Mouse (Mus musculus): ENCODE measurements at regions not wholly inside any gene's neighbourhood (a gene's known extent, or its start where the extent isn't known, plus 50 kb on each side); places are given as distances from the start of the nearest gene placed in this dataset.

GRCm38 (mm10) chr12:35314035-35314434 lies 220.8 kb downstream of the Ahr start:
- DNase-seq (ENCODE audit: low spot score): no peak

- no peak for DNase-seq (ENCODE audit: low spot score)
Measured at GRCm38 (mm10) chr12:35313191-35313925, 221.5 kb downstream of the Ahr start.

- no peak for DNase-seq (ENCODE audit: low spot score)
Measured at GRCm38 (mm10) chr12:35308537-35308936, 226.3 kb downstream of the Ahr start.

- DNase-seq (ENCODE audit: low spot score): no peak
Measured at GRCm38 (mm10) chr12:35303764-35304717, 230.8 kb downstream of the Ahr start.

- DNase-seq (ENCODE audit: low spot score): no peak
Measured at GRCm38 (mm10) chr12:35303188-35303587, 231.7 kb downstream of the Ahr start.

GRCm38 (mm10) chr12:35294668-35295067 lies 240.2 kb downstream of the Ahr start:
- DNase-seq (ENCODE audit: low spot score): no peak

- DNase-seq (ENCODE audit: low spot score): no peak
Measured at GRCm38 (mm10) chr12:35293566-35293965, 241.3 kb downstream of the Ahr start.

GRCm38 (mm10) chr12:35291941-35292341 lies 242.9 kb downstream of the Ahr start:
- DNase-seq (ENCODE audit: low spot score): no peak

- no peak for DNase-seq (ENCODE audit: low spot score)
Measured at GRCm38 (mm10) chr12:35287974-35288373, 241.0 kb downstream of the Snx13 start.

GRCm38 (mm10) chr12:35287570-35287969 lies 240.6 kb downstream of the Snx13 start:
- DNase-seq (ENCODE audit: low spot score): no peak

- no peak for DNase-seq (ENCODE audit: low spot score)
Measured at GRCm38 (mm10) chr12:35286974-35287553, 240.1 kb downstream of the Snx13 start.

- DNase-seq (ENCODE audit: low spot score): no peak
Measured at GRCm38 (mm10) chr12:35284345-35284744, 237.4 kb downstream of the Snx13 start.

- no peak for DNase-seq (ENCODE audit: low spot score)
Measured at GRCm38 (mm10) chr12:35283925-35284324, 236.9 kb downstream of the Snx13 start.

- no peak for DNase-seq (ENCODE audit: low spot score)
Measured at GRCm38 (mm10) chr12:35283407-35283806, 236.4 kb downstream of the Snx13 start.

- no peak for DNase-seq (ENCODE audit: low spot score)
Measured at GRCm38 (mm10) chr12:35269465-35269864, 222.5 kb downstream of the Snx13 start.

- DNase-seq (ENCODE audit: low spot score): no peak
Measured at GRCm38 (mm10) chr12:35268006-35268405, 221.0 kb downstream of the Snx13 start.

- DNase-seq (ENCODE audit: low spot score): no peak
Measured at GRCm38 (mm10) chr12:35267023-35267654, 220.2 kb downstream of the Snx13 start.

- no peak for DNase-seq (ENCODE audit: low spot score)
Measured at GRCm38 (mm10) chr12:35259781-35260180, 212.8 kb downstream of the Snx13 start.

GRCm38 (mm10) chr12:35255723-35256401 lies 208.9 kb downstream of the Snx13 start:
- no peak for DNase-seq (ENCODE audit: low spot score)

GRCm38 (mm10) chr12:35248476-35248875 lies 201.5 kb downstream of the Snx13 start:
- DNase-seq (ENCODE audit: low spot score): no peak

GRCm38 (mm10) chr12:35246226-35247014 lies 199.4 kb downstream of the Snx13 start:
- no peak for DNase-seq (ENCODE audit: low spot score)
